Mouse (Mus musculus) heart, embryonic 16.5 days (tissue): ENCODE results near the gene Plcg1. TPM values are rescaled to one million over a fixed set of nuclear protein-coding genes. Genes with fewer than 3 reads are reported as not detected.

ENCODE experiments used
- ATAC-seq: fragments of 200-750 bp; cut with Nextera tagmentation; replicated peaks from 2 replicates; pipeline ENCODE4 v1.8.0; 2017; ENCODE audit warnings: moderate number of reproducible peaks; ENCODE audit not compliant: insufficient read depth, low FRiP score; ENCODE audit errors: extremely low read depth
- H3K27ac ChIP-seq: fragments of 300-500 bp; sonication (generic); 2 replicates; pipeline ENCODE4 v1.5.1; 2014; ENCODE audit warnings: mild to moderate bottlenecking, low read length, control low read depth, moderate library complexity
- H3K27me3 ChIP-seq: fragments of 300-500 bp; sonication (generic); 2 replicates; pipeline ENCODE4 v1.6.1; 2014; ENCODE audit warnings: low read length, mixed read lengths; ENCODE audit not compliant: control insufficient read depth, insufficient read depth
- H3K36me3 ChIP-seq: fragments of 300-500 bp; sonication (generic); 2 replicates; pipeline ENCODE4 v1.6.1; 2014; ENCODE audit not compliant: control insufficient read depth, insufficient read depth
- H3K4me1 ChIP-seq: fragments of 300-500 bp; sonication (generic); 2 replicates; pipeline ENCODE4 v1.6.1; 2014; ENCODE audit warnings: low read length, mixed read lengths; ENCODE audit not compliant: control insufficient read depth, insufficient read depth
- H3K4me2 ChIP-seq: fragments of 300-500 bp; sonication (generic); 2 replicates; pipeline ENCODE4 v1.6.1; 2014; ENCODE audit warnings: low read depth, mild to moderate bottlenecking, control low read depth, low read length
- H3K4me3 ChIP-seq: fragments of 300-500 bp; sonication (generic); 2 replicates; pipeline ENCODE4 v1.5.1; 2014; ENCODE audit warnings: mild to moderate bottlenecking, control low read depth, low read length
- H3K9ac ChIP-seq: fragments of 300-500 bp; sonication (generic); 2 replicates; pipeline ENCODE4 v1.6.1; 2014; ENCODE audit warnings: low read length, control low read depth
- H3K9me3 ChIP-seq: fragments of 300-500 bp; sonication (generic); replicated peaks from 2 replicates; pipeline ENCODE4 v1.6.1; 2016; ENCODE audit warnings: low read length; ENCODE audit not compliant: control insufficient read depth
- WGBS: fragments of 180-500 bp; shearing (Covaris S2); extraction: QIAGEN DNeasy Blood & Tissue Kit; methylation state at CpG from one replicate; pipeline ENCODE4 v1.1.7; 2014; 5-methylcytosine and 5-hydroxymethylcytosine counted together
- polyA plus RNA-seq: library from polyadenylated mRNA; unstranded; fragments of >200 nt; fragmentation: Nextera tagmentation; extraction: Ambion mirVana; gene quantifications from 2 replicates; pipeline ENCODE4 v1.2.1, GENCODE M21; 2015

The Plcg1 gene
- polyA plus RNA-seq, 1 experiment from 2014 or later, result 26.4 TPM

GRCm38 (mm10) chr2:160760433-160761184 is 29.5 kb downstream of the Plcg1 start:
- Histone ChIP-seq H3K36me3 (peaks cover 63% of the 10 kb centered on the region), H3K9ac (no peak overlapping the region), H3K4me2 (no peak overlapping the region), H3K27me3 (no peaks in the 10 kb centered on the region), H3K27ac (no peak overlapping the region), H3K4me1 (no peaks in the 10 kb centered on the region), H3K4me3 (no peak overlapping the region), H3K9me3 (no peaks in the 10 kb centered on the region)
- no peak for ATAC-seq
- WGBS, result 83% methylated on average over 9 of the region's 9 CpGs

GRCm38 (mm10) chr2:160763816-160764215 is 32.7 kb downstream of the Plcg1 start:
- H3K4me3 ChIP-seq, result no peak overlapping the region
- H3K27ac ChIP-seq, result no peak overlapping the region

GRCm38 (mm10) chr2:160764386-160764785 is 33.3 kb downstream of the Plcg1 start:
- Histone ChIP-seq H3K4me1 (peaks cover 4% of the 10 kb centered on the region; the same call in 1 of the 2 replicates), H3K36me3 (peaks cover 32% of the 10 kb centered on the region), H3K27me3 (no peaks in the 10 kb centered on the region), H3K4me2 (no peak overlapping the region), H3K9ac (no peak overlapping the region), H3K27ac (no peak overlapping the region), H3K9me3 (no peaks in the 10 kb centered on the region), H3K4me3 (no peak overlapping the region)
- no peak for ATAC-seq
- 67% methylated on average over 2 of the region's 2 CpGs for WGBS

More at GRCm38 (mm10) chr2:160763816-160764215, 32.7 kb downstream of the Plcg1 start:
- Histone ChIP-seq H3K9ac (no peak overlapping the region), H3K4me2 (no peak overlapping the region), H3K36me3 (peaks cover 36% of the 10 kb centered on the region), H3K27me3 (no peaks in the 10 kb centered on the region), H3K4me1 (peaks cover 4% of the 10 kb centered on the region; the same call in 1 of the 2 replicates), H3K9me3 (no peaks in the 10 kb centered on the region)
- 70% methylated on average over 3 of the region's 3 CpGs for WGBS
- ATAC-seq, result no peak

- Histone ChIP-seq H3K4me1 (peaks cover 4% of the 10 kb centered on the region; the same call in 1 of the 2 replicates), H3K9ac (no peak overlapping the region), H3K36me3 (peaks cover 25% of the 10 kb centered on the region), H3K9me3 (no peaks in the 10 kb centered on the region), H3K4me2 (no peak overlapping the region), H3K27me3 (no peaks in the 10 kb centered on the region), H3K4me3 (no peak overlapping the region), H3K27ac (no peak overlapping the region)
- ATAC-seq, result no peak
- WGBS, result 62% methylated on average over 3 of the region's 3 CpGs
Measured at GRCm38 (mm10) chr2:160765096-160765495, 34.0 kb downstream of the Plcg1 start.

GRCm38 (mm10) chr2:160766371-160766771 is 35.3 kb downstream of the Plcg1 start:
- ATAC-seq, result no peak
- Histone ChIP-seq H3K27me3 (no peaks in the 10 kb centered on the region), H3K4me3 (no peak overlapping the region), H3K4me2 (no peak overlapping the region), H3K4me1 (peaks cover 4% of the 10 kb centered on the region; the same call in 1 of the 2 replicates), H3K27ac (no peak overlapping the region), H3K9ac (no peak overlapping the region), H3K9me3 (no peaks in the 10 kb centered on the region), H3K36me3 (peaks cover 17% of the 10 kb centered on the region)
- 63% methylated on average over 5 of the region's 5 CpGs for WGBS

GRCm38 (mm10) chr2:160767201-160767600 is 36.1 kb downstream of the Plcg1 start:
- H3K4me2 ChIP-seq, result no peak overlapping the region
- no peak overlapping the region for H3K9ac ChIP-seq
- no peak overlapping the region for H3K27ac ChIP-seq
- 98% methylated on average over 2 of the region's 2 CpGs for WGBS
- peaks cover 4% of the 10 kb centered on the region; the same call in 1 of the 2 replicates for H3K4me1 ChIP-seq
- H3K27me3 ChIP-seq, result no peaks in the 10 kb centered on the region
- no peaks in the 10 kb centered on the region for H3K9me3 ChIP-seq
- no peak for ATAC-seq
- no peak overlapping the region for H3K4me3 ChIP-seq
- peaks cover 10% of the 10 kb centered on the region for H3K36me3 ChIP-seq

GRCm38 (mm10) chr2:160768097-160768695 is 37.1 kb downstream of the Plcg1 start:
- peaks cover 5% of the 10 kb centered on the region for H3K36me3 ChIP-seq
- peaks cover 4% of the 10 kb centered on the region; the same call in 1 of the 2 replicates for H3K4me1 ChIP-seq
- H3K4me2 ChIP-seq, result no peak overlapping the region
- no peaks in the 10 kb centered on the region for H3K27me3 ChIP-seq
- peak; percentile 19; the same call in 1 of the 2 replicates for ATAC-seq
- H3K4me3 ChIP-seq, result no peak overlapping the region
- no peak overlapping the region for H3K9ac ChIP-seq
- 64% methylated on average over 4 of the region's 4 CpGs for WGBS
- no peaks in the 10 kb centered on the region for H3K9me3 ChIP-seq
- H3K27ac ChIP-seq, result no peak overlapping the region

GRCm38 (mm10) chr2:160768997-160769396 is 37.9 kb downstream of the Plcg1 start:
- Histone ChIP-seq H3K36me3 (peaks cover 4% of the 10 kb centered on the region), H3K27me3 (no peaks in the 10 kb centered on the region), H3K4me2 (no peak overlapping the region), H3K4me3 (no peak overlapping the region), H3K9me3 (no peaks in the 10 kb centered on the region), H3K27ac (no peak overlapping the region), H3K4me1 (peaks cover 4% of the 10 kb centered on the region; the same call in 1 of the 2 replicates), H3K9ac (no peak overlapping the region)
- ATAC-seq, result no peak
- WGBS, result 90% methylated on average over 2 of the region's 2 CpGs

- H3K27me3 ChIP-seq, result no peaks in the 10 kb centered on the region
- no peak for ATAC-seq
- no peak overlapping the region for H3K27ac ChIP-seq
- no peak overlapping the region for H3K9ac ChIP-seq
- H3K9me3 ChIP-seq, result no peaks in the 10 kb centered on the region
- H3K4me2 ChIP-seq, result no peak overlapping the region
- H3K36me3 ChIP-seq, result no peaks in the 10 kb centered on the region; the same call in 1 of the 2 replicates
- no peak overlapping the region for H3K4me3 ChIP-seq
- H3K4me1 ChIP-seq, result peaks cover 4% of the 10 kb centered on the region; the same call in 1 of the 2 replicates
Measured at GRCm38 (mm10) chr2:160770409-160770808, 39.3 kb downstream of the Plcg1 start.
